Mouse (Mus musculus) intestine, embryonic 14.5 days (tissue): Measurements from ENCODE around the gene Cd28. TPM values are rescaled to one million over a fixed set of nuclear protein-coding genes. Genes with fewer than 3 reads are reported as not detected.

ENCODE experiments used
- polyA plus RNA-seq: library from polyadenylated mRNA; unstranded; fragments of >200 nt; fragmentation: Nextera tagmentation; extraction: Ambion mirVana; gene quantifications from 2 replicates; pipeline ENCODE4 v1.2.1, GENCODE M21; 2014

The Cd28 gene
- polyA plus RNA-seq, 1 experiment from 2014 or later, result 0.07 TPM

Other genes with a start within 250 kb of the Cd28 start
- gene Raph1, start 149.7 kb upstream of the Cd28 start, polyA plus RNA-seq, result 32.2 and 34.1 TPM in 2 replicates
- gene Ctla4, start 170.2 kb downstream of the Cd28 start, polyA plus RNA-seq, result not detected in 2 replicates